Mouse (Mus musculus) urinary bladder, postnatal 10 days (tissue): ENCODE results near the gene Sergef.
"Not testable (repeated sequence)": the region's sequence is repeated elsewhere in the genome, so short reads cannot be mapped to it uniquely, and the experiment has no call there.

ENCODE experiments used
- DNase-seq: peaks from one replicate; pipeline ENCODE4 v3.0.0; 2022; ENCODE audit warnings: low spot score

The Sergef gene

DNA sequence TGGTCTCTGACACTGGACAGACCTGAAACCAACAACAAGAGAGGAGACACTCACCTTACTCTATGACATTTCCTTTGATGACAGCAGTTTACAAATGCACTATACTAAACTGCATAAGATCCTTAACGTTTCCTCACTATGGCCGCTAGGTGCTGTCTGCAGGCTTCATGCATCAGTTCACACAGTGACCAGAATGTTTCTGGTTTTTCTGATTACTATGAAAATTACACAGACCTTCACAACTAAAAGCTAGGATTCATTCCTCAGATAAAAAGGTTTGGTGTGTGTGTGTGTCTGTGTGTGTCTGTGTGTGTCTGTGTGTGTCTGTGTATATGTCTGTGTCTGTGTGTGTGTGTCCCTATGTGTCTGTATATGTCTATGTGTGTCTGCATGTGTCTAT lies 63.7 kb downstream of the Sergef start:
- no peak for DNase-seq

DNA sequence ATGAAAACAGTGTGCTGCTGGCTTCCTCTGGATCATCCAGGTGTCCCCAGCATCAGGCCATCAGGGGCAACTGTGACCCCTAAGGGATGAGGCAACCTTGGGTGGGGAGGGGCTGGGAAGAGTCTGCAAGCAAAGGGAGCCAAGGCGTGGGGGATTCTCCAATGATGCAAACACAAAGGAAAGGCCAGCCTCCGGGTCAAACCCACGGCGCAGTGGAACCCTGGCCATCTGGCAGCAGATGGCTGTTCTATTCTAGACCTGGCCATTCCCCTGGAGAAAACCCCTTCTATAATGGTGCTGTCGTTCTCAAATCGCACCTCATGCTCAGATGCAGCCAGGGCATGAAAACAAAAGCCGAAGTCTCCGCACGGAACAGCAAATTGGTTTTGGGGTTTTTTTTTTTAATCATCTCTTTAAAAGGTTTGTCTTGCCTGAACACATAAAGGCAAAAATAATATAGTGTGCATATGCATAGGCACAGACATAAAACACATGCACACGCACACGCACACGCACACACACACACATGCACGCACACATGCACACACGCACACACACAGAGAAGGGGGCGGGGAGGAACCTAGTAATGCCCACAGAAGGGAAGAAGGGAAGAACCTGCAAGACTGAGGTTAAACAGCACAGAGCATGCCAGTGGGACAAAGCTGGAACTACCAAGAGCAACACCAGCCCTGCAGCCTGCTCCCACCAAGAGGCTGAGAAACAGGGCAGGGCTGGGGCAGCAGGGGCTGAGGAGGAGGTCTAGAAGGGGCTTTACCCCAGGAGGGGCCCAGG lies 66.6 kb downstream of the Sergef start:
- DNase-seq: no peak

DNA sequence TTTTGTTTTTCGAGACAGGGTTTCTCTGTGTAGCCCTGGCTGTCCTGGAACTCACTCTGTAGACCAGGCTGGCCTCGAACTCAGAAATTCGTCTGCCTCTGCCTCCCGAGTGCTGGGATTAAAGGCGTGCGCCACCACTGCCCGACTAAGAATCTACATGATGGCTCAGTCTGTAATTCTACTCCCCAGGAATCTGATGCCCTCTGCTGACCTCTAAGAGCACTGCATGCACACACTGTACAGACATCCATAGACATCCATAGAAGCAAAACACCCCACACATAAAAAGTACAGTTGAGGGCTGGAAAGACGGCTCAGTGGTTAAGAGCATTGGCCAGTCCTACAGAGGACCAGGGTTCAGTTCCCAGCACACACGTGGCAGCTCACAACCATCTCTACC lies 70.1 kb downstream of the Sergef start:
- not testable (repeated sequence) for DNase-seq

DNA sequence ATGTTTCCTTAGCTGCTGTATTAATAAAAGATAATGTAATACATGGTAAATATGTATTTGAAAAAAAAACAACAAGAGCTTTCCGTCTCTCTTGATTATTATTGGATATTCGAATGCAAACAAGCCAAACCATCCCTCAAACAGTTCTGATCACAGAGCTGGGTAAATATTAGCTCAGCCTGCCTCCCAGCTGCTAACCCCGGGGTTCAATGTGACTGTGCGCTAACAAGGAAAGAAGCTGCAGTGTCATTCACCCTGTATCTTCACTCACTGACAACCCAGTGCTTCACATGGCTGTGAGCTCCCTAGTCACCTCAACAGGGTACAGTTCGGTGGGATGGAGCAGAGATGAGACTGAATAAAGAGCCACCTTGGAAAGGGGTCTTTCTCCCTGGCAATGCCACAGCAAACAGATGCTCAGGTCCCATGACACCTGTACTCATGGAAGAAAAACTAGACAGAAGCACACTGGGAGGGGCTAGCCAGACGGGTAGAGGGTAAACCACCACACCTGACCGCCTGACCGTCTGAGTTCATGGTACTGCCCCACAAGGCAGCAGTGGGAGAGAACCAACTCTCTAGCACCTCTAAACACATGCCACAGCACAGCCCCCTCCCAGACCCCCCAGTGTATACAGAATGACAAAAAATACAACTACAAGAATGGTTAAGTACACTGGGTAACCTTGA lies 73.1 kb downstream of the Sergef start:
- DNase-seq: no peak

DNA sequence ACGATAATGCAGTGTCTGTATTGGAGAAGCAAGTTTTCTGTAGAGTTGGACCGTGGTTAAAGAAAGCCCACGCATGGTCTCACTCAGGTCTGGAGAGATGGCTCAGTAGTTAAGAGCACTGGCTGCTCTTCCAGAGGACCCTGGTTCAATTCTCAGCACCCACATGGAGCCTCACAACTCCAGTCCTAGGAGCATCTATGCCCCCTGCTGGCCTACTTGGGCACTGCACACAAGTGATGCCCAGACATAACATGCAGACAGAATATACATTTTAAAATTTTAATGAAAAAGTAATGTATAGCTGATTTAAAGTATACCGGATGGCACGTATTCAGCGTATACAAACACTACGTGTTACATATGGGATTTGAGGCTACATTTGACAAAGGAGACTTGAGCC lies 74.2 kb downstream of the Sergef start:
- DNase-seq: no peak

DNA sequence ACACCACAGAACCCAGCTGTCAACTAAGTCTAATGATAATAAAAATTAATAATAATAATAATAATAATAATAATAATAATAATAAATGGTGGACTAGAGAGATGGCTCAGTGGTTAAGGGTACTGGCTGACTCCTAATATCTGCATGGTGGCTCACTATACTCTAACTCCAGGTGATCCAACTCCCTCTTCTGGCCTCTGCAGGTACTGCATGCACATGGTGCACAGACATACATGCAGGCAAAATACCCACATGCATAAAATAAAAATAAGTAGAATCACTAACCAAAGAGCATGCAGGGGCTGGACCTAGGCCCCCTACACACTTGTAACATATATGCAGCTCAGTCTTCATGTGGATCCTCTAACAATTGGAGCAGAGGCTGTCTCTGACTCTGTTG lies 75.8 kb downstream of the Sergef start:
- DNase-seq: no peak

DNA sequence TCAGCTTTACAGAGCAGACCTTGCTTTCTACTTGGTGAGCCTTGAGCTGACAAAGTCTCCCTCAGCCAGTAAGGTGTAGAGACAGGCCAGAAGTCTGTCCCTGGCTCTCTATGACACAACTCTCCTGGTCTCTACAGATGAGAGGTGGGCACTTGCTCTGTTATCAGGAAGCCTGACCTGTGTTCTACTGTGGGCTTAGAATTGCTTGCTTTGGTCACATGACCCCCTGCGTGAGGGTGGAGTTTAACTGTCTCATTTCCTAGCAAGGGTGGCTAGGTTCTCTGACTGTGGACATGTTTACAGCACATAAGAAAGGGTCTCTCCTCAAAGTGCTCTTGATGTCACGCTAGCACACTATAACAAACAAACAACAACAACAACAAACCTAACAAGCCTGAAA lies 79.5 kb downstream of the Sergef start:
- DNase-seq: no peak

DNA sequence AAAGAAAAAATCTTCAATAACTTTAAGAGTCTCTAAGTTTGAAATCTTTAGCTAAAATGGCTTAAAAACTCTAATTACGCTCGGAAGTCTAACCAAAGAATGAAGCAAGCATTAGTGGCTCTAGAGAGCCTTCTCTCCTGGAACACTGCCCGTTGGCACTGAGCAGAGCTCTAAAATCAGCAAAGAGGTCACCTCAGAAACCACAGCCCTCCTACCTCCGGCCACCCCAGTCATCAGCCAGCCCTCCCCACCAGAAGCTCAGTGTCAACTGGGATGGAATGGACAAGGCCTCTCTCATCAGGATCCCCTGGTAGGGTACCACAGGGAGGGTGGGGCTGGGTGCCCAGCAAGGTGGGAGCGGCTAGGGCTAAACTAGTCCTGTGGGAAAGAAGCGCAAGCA lies 80.0 kb downstream of the Sergef start:
- no peak for DNase-seq

DNA sequence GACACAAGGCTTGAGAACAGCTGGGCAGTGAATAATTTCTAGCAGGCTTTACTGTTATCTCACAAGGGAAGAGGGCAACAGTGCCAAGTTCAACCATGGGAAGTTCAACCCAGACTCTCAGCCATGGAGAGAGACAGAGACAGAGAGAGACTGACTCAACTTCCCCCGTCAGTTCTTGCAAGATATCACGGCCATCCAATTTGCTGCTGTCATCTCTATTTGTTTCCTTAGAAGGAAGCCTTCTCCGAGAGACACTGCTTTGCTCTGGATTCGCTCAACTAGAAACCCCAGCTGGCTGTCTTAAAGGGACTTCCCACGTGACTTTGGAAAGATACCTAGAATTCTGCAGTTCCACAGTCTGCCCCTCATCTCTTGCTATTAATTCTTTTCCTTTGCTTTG lies 80.6 kb downstream of the Sergef start:
- no peak for DNase-seq

DNA sequence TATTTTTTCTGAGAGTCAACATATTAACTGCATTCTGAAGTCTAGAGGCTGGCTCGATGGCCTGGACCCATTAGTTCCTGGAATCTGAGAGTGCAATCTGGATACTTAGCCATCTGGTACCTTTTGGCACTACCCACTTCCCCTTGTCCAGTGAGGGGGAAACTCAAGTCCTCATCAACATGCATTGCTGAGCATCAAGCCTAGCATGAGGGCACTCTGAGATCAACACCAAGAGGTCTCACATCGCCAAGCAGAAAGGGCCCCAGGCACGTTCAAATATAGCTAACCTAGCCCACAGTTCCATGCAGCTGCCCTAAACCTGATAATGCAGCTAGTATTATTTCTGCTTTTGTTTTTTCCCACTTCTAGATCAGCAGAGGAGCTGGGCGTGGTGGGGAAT lies 81.6 kb downstream of the Sergef start:
- DNase-seq: no peak

DNA sequence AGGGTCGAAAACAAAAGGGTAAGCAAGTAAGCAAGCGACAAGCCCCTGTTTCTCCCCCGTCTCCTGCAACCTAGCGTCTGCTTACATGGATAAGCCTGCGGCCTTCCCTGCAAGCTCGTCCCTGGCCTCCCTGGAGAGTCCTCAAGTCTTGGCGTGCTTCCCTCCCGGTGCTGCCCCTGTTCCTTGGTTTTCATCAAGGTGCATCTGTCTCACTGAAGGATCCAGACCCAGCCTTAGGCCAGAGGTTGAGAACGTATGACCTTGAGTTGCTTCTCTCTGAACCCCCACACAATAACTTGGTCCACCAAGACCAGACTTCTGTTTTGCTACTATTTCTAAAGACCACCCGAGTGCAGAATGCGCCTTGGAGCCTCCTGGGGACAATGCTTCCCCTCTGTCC lies 82.2 kb downstream of the Sergef start:
- DNase-seq: no peak

DNA sequence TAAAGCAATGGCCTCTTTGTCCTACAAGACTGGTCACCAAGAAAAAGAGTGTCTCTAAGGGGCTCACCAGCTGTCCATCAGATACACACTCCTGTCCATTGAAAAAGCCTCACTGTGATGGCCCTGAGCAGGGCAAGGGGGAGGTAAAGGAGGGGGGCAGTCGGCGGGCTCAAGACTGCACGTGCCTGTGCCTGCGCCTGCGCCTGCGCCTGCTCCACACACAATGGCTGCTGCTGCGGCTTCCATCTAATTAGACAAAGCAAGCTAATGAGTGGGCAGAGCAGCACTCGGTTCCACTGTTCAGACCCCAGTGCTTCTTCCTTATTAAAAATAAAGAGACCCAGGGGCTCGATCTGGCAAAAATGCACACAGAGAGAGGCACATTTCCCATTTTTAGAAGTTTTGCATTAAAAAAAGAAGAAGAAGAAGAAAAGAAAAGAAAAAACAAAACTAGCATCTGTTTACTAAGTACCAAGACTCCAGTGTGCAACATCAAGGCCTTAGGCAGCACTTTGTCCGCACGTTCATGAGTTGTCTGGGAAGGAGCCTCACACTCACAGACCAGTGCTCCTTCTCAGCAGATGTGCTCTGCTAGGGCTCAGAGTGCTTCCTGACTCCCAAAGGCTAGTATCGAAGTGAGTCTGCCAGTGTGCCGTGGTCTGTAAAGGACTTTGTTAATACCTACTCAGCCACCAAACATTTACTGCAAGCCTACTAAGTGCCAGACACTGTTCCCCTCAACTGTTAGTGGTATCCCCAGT lies 83.1 kb downstream of the Sergef start:
- no peak for DNase-seq

DNA sequence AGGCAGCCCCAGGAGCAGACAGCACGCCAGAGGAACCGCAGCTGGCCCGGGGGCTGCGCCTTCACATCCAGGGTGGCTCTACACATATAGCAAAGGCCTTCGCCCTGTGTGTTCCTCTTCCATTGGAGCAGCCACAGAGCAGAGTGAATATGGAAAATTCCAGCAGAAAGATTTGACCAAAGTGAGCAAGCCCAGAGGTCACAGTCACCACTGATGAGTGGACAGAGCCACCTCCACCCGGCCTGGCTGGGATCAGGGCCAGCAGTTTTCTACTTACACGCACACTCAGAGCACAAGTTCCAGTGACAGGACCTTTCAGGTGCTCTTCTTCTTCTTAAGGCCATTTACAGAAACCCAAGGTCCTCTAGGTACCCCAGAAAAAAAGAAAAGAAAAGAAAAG lies 83.9 kb downstream of the Sergef start:
- DNase-seq: no peak

DNA sequence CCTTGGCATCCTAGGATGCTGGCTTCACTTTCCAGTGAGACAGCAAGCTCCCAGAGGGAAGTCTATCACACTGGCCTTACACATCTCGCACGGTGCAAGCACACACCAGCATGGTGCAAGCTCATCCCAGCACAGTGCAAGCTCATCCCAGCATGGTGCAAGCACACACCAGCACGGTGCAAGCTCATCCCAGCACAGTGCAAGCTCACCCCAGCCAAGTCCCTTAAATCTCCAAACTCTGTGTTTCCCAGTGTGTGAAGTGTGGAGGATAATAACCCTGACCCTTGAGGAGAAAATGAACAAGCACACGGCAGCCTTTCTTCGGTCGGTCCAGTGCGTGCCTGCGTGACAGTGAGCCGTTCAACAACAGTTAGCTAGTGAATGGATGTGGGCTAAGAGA lies 84.8 kb downstream of the Sergef start:
- no peak for DNase-seq

DNA sequence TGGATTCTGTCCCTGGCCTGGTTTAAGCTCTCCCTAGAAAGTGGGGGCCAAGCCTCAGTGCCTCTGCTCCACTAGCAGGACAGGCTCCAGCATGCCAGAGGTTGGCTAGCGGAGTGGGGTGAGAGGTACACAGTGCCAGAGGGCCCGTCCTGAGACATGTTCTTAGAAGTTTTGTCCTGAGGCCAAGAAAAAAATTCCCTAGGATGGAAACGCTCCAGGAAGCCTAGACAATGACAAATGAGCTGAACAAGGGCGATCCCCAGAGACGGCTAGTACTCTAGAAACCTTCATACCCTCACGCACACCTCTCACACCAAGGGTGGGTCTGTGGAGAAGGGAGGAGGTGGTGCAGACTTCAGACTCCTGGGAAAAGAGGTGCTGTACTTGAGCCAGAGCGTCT lies 85.6 kb downstream of the Sergef start:
- no peak for DNase-seq

DNA sequence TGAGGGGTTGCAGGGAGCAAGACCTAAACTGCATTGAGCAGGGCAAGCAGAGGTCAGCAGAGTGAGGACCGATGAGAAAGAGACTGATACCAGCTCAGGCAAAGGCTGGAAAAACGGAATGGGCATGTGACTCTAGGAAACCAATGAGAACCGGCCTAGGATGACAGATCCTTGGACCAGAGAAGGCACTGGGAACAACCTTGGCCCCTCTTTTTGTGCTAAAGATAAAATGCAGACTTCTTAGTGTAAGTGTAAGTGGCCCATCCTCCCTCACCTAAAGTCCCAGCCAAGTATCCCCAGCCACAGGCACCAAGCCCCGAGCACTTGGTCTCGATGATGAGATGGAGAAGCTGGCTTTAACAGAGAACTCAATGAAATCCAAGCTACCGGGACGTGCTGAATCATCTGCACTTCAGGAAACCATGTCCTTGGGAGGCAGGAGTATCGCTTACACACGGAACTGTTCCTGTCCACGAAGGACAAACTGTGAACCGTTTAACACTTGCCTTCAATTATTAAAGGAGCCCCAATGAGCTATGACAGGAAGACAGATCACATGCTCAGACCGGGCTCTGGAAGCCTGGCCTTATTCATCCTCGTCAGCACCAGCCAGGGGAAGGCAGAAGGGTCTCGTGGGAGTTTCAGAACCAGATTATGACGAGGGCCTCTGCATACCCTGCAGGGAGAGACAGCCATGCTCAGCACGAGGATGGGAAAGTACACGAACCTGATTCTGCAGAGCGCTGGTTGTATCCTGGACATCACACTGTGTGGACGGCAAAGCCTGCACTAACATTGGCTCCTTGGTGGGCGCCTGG lies 87.5 kb downstream of the Sergef start:
- DNase-seq: no peak

DNA sequence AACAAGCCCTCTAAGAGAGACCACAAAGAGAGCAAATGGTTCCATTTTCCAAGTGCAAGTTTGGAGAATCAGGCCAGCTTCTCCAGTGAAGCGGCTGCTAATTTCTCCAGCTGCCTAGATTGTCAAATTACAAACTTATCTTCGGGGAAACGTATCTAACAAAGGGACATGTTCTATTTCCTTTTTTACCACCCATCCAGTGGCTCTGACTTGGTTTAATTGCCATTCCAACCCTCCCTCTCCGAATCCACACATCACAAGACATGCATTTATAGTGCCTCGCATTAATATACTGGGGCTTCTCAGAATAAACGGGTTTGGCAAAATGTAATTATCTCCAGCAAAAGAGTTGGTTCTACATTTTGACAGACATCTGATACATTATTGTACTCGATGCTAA lies 88.4 kb downstream of the Sergef start:
- DNase-seq: no peak

DNA sequence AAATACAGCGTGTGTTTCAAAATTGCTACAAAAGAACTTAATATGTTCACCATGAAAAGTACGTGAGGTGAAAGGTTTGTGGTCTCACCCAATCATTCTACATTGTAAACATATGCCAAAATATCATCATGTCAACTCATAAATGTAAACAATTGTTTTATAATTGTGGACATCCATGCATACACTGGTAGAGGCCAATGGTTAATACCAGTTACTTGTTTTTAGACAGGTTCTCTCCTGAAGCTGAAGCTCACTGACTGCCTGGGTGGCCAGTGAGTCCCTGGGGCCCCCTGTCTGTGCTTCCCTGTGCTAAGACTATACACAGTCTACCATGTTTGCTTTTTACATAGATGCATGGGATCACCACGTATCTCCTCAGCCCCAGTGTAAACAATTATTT lies 91.5 kb downstream of the Sergef start:
- no peak for DNase-seq

DNA sequence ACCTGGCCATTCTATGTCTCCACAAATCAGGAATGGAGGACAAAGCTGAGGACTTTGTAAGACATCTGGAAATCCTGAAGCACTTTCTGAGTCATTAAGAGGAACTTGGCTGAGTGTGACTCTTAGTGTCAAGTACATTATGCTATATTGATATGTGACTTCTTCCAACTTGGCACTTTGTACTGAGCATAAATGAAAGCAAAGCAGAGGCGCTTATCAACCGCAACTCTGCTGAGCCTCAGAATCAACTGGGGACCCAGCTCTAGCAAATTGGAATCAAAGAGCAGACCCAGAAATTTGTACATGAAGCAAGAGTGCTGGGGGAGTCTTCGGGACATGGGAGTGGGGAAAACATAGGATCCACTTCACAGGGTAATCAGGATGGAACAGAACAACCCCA lies 92.0 kb downstream of the Sergef start:
- DNase-seq: no peak

DNA sequence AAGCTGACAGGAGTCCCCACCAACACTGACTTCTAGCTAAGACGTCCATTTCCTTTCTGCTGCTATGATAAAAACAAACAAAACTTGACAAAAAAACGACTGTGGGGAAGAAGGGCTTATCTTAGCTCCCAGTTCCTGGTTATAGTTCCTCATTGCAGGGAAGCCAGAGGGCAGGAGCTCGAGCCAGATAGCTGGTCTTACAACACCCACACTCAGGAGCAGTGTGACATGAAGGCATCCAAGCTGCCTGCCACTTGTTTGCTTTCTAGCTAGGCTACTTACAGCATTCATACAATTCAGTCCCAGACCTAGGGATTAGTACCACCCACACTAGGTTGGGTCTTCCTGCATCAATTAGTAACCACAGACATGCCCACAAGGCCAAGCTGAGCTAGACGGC lies 93.1 kb downstream of the Sergef start:
- no peak for DNase-seq

DNA sequence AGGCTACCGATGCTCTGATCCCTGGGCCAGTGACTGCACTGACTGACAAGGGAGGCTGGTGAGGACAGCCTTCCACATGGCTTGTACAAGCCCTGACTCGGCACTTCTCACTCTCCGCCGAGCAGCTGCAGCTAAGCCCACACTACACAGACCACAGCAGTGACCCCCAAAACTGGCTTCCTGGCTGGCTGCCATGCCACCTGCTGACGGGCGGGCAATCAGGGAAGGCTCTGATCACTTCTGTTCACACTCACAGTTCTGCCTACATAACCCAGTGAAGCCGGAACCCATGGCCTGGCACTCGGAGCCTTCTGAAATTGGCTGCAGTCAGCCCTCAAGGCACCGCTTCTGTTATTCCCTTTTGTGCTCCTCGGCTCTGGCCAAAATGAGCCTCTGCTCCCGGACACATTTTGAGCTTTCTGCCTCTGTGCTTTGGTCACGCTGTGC lies 95.4 kb downstream of the Sergef start:
- DNase-seq: no peak

DNA sequence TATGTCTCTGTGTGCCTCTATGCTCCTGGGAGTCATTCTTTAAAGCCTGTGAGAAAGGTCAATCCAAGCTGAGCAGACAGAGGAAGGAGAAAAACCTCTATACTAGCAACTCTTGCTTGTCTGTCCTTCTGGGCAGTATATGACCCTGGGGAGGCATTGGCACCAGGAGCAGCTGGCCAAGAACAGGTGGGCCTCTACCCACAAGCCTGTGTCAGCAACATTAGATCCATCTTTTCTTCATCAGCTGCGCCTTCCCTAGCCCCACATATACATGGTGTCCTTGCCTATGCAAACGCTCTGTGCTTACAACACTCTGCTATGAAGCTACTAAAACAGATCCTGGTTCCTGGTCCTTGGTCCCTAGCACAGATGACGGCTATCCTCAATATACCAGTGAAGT lies 97.5 kb downstream of the Sergef start:
- DNase-seq: no peak
